Mouse (Mus musculus): ENCODE results near the gene Tex261. TPM values are rescaled to one million over a fixed set of nuclear protein-coding genes. Genes with fewer than 3 reads are reported as not detected.

Tex261 gene
- total and polyA plus RNA-seq, 2 experiments = 30.0 to 98.1 TPM

DNA sequence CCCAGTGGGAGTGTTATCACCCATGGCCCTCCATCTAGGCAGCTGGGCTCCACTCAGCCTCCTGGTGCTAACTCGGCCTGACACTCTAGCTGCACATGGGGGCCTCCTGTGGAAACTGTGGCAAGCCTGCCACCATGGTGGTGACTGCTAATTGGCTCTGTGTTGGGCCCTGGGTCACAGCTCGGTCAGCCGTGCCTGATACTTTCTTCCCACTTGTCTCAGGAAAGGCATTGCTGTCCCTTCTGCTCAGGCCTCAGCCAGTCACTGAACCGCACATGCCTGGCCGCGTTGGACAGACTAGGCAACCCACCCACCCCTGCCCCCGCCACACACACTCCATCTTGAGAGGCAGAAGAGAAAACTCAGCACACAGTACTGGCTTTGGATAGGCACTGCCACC lies 12.9 kb upstream of the Tex261 start:
- WGBS = 90% methylated on average over 7 of the region's 7 CpGs
- TF ChIP-seq CTCF (IDR thresholded peaks at IDR 0.05; ENCODE audit: low read depth, low read length) (no peak), POLR2A (IDR thresholded peaks at IDR 0.05; ENCODE audit: extremely low read depth, insufficient read depth, low read length) (no peak)
- Histone ChIP-seq H3K4me1 (ENCODE audit: control insufficient read depth, insufficient read depth, low read length) (no peaks in the 10 kb centered on the region), H3K4me3 (ENCODE audit: insufficient read depth, low read depth, low read length) (no peak overlapping the region), H3K9ac (ENCODE audit: low read depth, low read length) (no peak overlapping the region), H3K36me3 (ENCODE audit: control insufficient read depth, insufficient read depth, low read length) (no peaks in the 10 kb centered on the region), H3K79me2 (ENCODE audit: control insufficient read depth, insufficient read depth, low read length) (no peaks in the 10 kb centered on the region), H3K27ac (replicated peaks; ENCODE audit: insufficient read depth, low read depth, low read length) (no peak overlapping the region), H3K27me3 (ENCODE audit: control insufficient read depth, insufficient read depth, low read length) (no peaks in the 10 kb centered on the region)
- no peak for DNase-seq (ENCODE audit: extremely low read depth, low read depth, low spot score)

DNA sequence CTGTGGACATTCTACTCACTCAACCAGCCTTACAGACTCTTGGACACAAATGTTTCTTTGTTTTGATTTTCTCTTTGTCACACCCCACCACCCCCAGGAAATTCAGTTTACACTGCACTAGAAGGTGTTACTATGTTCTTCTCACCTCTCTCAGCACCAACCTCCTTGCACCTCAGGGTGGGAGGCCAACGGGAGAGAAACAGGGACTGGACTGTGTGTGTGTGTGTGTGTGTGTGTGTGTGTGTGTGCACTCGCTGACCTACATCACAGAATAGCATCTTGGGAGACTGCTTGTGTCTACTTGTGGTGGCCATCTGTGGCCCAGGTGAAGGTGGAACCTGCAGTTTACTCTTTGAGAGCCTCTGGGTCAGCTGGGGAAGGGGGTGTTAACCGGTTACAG lies 10.8 kb upstream of the Tex261 start:
- no peaks in the 10 kb centered on the region for H3K27me3 ChIP-seq (ENCODE audit: control insufficient read depth, insufficient read depth, low read length)
- no peak overlapping the region for H3K4me3 ChIP-seq (ENCODE audit: insufficient read depth, low read depth, low read length)
- H3K4me1 ChIP-seq (ENCODE audit: control insufficient read depth, insufficient read depth, low read length) = no peaks in the 10 kb centered on the region
- H3K79me2 ChIP-seq (ENCODE audit: control insufficient read depth, insufficient read depth, low read length) = no peaks in the 10 kb centered on the region
- DNase-seq (ENCODE audit: extremely low read depth, low read depth, low spot score) = no peak
- no peak overlapping the region for H3K27ac ChIP-seq (replicated peaks; ENCODE audit: insufficient read depth, low read depth, low read length)
- no peak overlapping the region for H3K9ac ChIP-seq (ENCODE audit: low read depth, low read length)
- no peaks in the 10 kb centered on the region for H3K36me3 ChIP-seq (ENCODE audit: control insufficient read depth, insufficient read depth, low read length)
- TF ChIP-seq CTCF (IDR thresholded peaks at IDR 0.05; ENCODE audit: low read depth, low read length) (no peak), POLR2A (IDR thresholded peaks at IDR 0.05; ENCODE audit: extremely low read depth, insufficient read depth, low read length) (no peak)
- WGBS = 71% methylated on average over 3 of the region's 3 CpGs

GRCm38 (mm10) chr6:83779026-83779425 lies 3.4 kb upstream of the Tex261 start:
- Histone ChIP-seq H3K4me1 (ENCODE audit: control insufficient read depth, insufficient read depth, low read length) (peaks cover 6% of the 10 kb centered on the region), H3K27ac (replicated peaks; ENCODE audit: insufficient read depth, low read depth, low read length) (no peak overlapping the region), H3K4me3 (ENCODE audit: insufficient read depth, low read depth, low read length) (no peak overlapping the region), H3K79me2 (ENCODE audit: control insufficient read depth, insufficient read depth, low read length) (no peaks in the 10 kb centered on the region; the same call in 1 of the 2 replicates), H3K9ac (ENCODE audit: low read depth, low read length) (no peak overlapping the region), H3K36me3 (ENCODE audit: control insufficient read depth, insufficient read depth, low read length) (no peaks in the 10 kb centered on the region), H3K27me3 (ENCODE audit: control insufficient read depth, insufficient read depth, low read length) (no peaks in the 10 kb centered on the region)
- TF ChIP-seq CTCF (IDR thresholded peaks at IDR 0.05; ENCODE audit: low read depth, low read length) (peak; percentile 84), POLR2A (IDR thresholded peaks at IDR 0.05; ENCODE audit: extremely low read depth, insufficient read depth, low read length) (no peak)
- DNase-seq (ENCODE audit: extremely low read depth, low read depth, low spot score) = peak; percentile 46
- WGBS = 12% methylated on average over 5 of the region's 5 CpGs

- Histone ChIP-seq H3K36me3 (ENCODE audit: control insufficient read depth, insufficient read depth, low read length) (no peaks in the 10 kb centered on the region), H3K27ac (replicated peaks; ENCODE audit: insufficient read depth, low read depth, low read length) (no peak overlapping the region), H3K4me3 (ENCODE audit: insufficient read depth, low read depth, low read length) (no peak overlapping the region), H3K79me2 (ENCODE audit: control insufficient read depth, insufficient read depth, low read length) (no peaks in the 10 kb centered on the region; the same call in 1 of the 2 replicates), H3K27me3 (ENCODE audit: control insufficient read depth, insufficient read depth, low read length) (no peaks in the 10 kb centered on the region), H3K4me1 (ENCODE audit: control insufficient read depth, insufficient read depth, low read length) (peaks cover 7% of the 10 kb centered on the region), H3K9ac (ENCODE audit: low read depth, low read length) (no peak overlapping the region)
- TF ChIP-seq POLR2A (IDR thresholded peaks at IDR 0.05; ENCODE audit: extremely low read depth, insufficient read depth, low read length) = no peak
- DNase-seq (ENCODE audit: extremely low read depth, low read depth, low spot score) = no peak
- WGBS = 89% methylated on average over 7 of the region's 7 CpGs
These were observed 2.7 kb upstream of the Tex261 start for GRCm38 (mm10) chr6:83778306-83778705.

- peak; percentile 51 for DNase-seq (ENCODE audit: extremely low read depth, low read depth, low spot score)
- peak overlapping the region; percentile 95 for H3K4me3 ChIP-seq (ENCODE audit: insufficient read depth, low read depth, low read length)
- under 1% methylated on average over 14 of the region's 14 CpGs for WGBS
These were observed 641 bp downstream of the Tex261 start for GRCm38 (mm10) chr6:83774781-83775563.

GRCm38 (mm10) chr6:83774126-83774525 lies 1.5 kb downstream of the Tex261 start:
- no peaks in the 10 kb centered on the region; the same call in 1 of the 2 replicates for H3K79me2 ChIP-seq (ENCODE audit: control insufficient read depth, insufficient read depth, low read length)
- TF ChIP-seq POLR2A (IDR thresholded peaks at IDR 0.05; ENCODE audit: extremely low read depth, insufficient read depth, low read length) (no peak), CTCF (IDR thresholded peaks at IDR 0.05; ENCODE audit: low read depth, low read length) (no peak)
- DNase-seq (ENCODE audit: extremely low read depth, low read depth, low spot score) = peak; percentile 67
- WGBS = 34% methylated on average over 9 of the region's 9 CpGs
- peaks cover 7% of the 10 kb centered on the region for H3K4me1 ChIP-seq (ENCODE audit: control insufficient read depth, insufficient read depth, low read length)
- H3K9ac ChIP-seq (ENCODE audit: low read depth, low read length) = no peak overlapping the region
- no peaks in the 10 kb centered on the region for H3K36me3 ChIP-seq (ENCODE audit: control insufficient read depth, insufficient read depth, low read length)
- H3K27ac ChIP-seq (replicated peaks; ENCODE audit: insufficient read depth, low read depth, low read length) = no peak overlapping the region
- H3K4me3 ChIP-seq (ENCODE audit: insufficient read depth, low read depth, low read length) = no peak overlapping the region
- no peaks in the 10 kb centered on the region for H3K27me3 ChIP-seq (ENCODE audit: control insufficient read depth, insufficient read depth, low read length)

More at GRCm38 (mm10) chr6:83774781-83775563, 641 bp downstream of the Tex261 start:
- Histone ChIP-seq H3K36me3 (ENCODE audit: control insufficient read depth, insufficient read depth, low read length) (no peaks in the 10 kb centered on the region), H3K79me2 (ENCODE audit: control insufficient read depth, insufficient read depth, low read length) (no peaks in the 10 kb centered on the region; the same call in 1 of the 2 replicates), H3K27me3 (ENCODE audit: control insufficient read depth, insufficient read depth, low read length) (no peaks in the 10 kb centered on the region), H3K27ac (replicated peaks; ENCODE audit: insufficient read depth, low read depth, low read length) (peak overlapping the region; percentile 55), H3K9ac (ENCODE audit: low read depth, low read length) (peak overlapping the region; percentile 93), H3K4me1 (ENCODE audit: control insufficient read depth, insufficient read depth, low read length) (peaks cover 7% of the 10 kb centered on the region)
- TF ChIP-seq CTCF (IDR thresholded peaks at IDR 0.05; ENCODE audit: low read depth, low read length) (no peak), POLR2A (IDR thresholded peaks at IDR 0.05; ENCODE audit: extremely low read depth, insufficient read depth, low read length) (no peak)

Data from liver, adult 2 months (tissue).